Mouse (Mus musculus): ENCODE measurements at regions not wholly inside any gene's neighbourhood (a gene's known extent, or its start where the extent isn't known, plus 50 kb on each side); places are given as distances from the start of the nearest gene placed in this dataset.

DNA sequence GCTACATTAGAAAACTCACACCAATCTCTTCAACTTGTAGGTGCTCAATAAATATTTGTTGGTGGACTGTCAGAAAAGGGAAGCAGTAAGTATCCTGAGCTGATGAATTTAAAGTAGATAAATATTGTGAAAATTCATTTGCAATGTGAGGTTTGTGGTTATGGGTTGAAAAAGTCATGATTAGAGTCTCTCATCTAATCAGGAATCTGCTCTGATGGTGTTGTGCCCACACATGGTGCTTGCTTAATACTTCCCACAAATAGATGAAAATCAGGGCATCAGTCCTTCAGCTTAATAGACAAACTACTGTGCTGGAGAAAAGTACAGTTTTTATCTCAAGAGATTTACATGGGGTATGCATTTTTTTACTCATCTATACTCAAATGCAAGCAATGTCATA, 59.9 kb downstream of the S1pr1 start:
- no peak for DNase-seq

DNA sequence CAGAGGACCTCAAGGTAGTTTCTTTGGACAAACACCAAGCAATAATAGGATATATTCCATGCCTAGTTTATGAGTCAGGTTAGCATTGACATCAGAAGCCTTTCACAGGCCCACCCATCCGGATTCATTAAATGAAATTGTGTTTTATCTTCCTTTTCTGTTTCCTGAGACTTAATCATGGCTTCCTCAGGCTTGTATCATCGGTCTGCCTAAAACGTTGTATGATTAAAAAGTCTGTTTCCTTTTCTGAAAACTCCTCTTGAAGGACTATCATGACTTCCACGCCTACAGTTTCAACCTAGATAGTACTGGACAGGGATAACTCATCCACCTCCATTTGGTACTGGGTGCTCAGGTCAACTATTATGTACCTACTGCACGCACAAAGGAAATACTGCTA, 62.6 kb downstream of the S1pr1 start:
- no peak for DNase-seq

DNA sequence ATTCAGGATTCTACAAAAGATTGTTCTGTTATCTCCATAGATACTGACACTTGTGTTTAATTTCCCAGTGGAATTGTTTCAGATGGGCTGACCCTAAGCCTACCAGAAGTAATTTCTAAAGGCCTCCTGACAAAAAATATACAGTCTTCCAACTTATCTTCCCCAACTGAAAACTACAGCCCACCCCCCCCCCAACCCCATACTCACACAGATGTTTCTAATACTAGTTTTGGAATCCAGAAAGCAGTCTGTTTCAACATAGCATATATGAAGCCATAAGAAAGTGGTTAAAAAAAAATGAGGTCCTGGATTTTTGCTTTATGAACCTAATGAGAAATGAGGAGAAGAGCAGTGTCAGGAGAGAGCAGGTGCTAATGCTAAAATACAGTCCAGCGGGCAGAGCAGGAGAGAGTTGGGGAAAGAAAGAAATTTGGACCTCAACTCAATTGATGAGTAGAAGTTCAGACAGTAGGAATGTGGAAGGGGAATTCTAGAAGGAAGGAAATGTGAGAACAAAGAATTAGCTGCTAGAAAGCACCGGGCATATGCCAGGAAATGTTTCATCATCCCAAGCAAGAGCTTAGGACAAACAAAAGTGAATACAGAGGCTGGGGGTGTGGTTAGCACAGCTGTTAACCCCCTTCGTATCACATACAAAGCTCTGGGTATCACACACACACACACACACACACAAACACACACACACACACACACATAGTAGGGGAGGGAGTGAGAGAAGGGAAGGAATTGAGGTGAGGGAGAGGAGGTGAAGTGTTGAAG, 65.3 kb downstream of the S1pr1 start:
- no peak for DNase-seq

DNA sequence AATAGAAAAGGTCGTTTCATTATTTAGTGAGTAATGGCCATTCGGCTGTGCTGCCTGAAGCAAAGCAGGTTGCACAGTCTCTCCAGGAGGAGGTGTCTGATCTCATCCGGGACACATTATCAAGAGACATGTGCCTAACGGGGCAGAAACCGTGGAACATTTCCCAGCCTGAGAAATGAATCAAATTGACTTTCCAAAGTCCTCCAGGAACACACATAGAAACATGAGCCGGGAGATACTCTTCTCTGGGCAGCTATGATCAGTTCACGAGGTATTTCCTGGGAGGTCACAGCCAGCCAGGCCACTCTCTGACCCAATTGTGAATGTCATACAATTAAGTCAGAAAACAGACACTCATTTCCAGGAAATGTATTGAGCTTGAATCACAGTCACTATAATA, 67.9 kb downstream of the S1pr1 start:
- no peak for DNase-seq

DNA sequence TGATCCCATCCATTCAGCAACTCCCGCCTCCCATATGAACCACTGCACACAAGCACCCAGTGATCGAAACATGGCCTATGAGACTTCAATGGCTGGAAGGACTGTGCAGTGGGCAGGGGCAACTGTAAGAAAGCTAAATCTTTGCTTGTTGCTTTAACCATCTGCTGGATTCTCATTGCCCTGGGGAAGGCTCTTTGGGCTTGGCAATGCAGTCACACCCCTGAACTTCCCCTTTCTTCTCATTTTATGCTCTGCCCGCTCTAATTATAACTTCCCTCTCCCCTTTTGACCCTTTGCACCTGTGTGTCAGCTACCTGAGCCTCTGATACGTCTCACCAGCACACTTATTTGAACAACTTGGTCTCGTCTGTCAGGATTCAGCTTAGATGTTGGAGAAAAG, 70.6 kb downstream of the S1pr1 start:
- no peak for DNase-seq

DNA sequence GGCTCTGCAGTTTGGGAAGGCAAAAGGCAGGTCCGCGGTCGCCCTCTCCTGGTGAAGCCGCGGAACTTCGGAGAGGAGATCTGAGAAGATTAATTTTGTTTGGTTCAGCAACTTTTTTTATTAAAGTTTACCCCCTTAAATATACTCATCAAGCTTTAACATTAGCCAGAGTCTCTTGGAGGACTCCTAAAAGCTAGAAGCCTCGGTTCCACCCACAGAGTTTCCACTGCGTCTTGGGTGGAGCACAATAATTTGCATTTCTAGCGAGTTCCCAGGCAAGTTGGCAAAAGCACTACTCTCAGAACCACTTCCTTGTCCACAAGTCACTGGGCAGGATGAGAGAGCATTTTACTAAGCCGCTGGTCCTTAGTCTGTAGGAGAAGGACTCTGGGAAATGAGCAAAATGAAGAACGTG, 72.0 kb downstream of the S1pr1 start:
- DNase-seq, result peak; percentile 82

DNA sequence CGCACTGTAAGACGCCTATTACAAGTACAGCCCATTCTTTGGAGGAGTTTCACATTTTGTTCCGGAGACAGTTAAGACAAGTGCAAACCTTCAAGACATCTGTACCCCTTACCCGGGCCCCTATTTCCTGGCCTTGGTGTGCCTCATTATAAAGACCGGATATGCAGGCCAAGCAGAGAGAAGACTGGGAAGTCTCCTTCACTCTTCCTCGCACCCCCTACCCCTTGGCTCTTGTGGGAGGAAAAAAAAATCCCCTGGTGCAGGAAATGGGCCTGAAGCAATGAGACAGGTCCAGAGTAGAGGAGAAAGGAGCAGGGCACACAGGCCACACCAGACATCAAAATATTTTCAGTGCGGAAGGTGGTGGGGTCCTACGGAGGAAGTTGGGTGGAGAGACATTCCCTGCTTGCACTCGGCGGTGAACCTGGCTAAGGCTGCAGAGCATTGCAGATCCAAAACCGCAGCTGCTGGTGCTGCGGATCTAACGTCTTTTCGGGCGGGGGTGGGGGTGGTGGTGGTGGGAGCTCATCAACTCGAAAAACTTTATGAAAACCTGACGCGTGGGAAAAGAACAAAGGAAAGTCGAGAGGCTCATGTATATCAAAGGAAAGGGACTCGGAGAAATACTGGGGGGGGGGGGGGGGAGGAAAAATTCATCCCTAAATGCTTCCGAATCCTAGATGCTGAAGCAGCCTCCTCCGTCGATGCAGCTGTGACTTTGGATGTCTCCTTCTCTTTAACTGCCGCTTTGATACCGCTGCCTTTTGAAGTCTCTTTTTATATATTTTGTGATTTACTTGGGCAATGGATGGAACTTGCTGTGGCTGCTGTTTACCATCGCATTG, 72.6 kb downstream of the S1pr1 start:
- no peak for DNase-seq

DNA sequence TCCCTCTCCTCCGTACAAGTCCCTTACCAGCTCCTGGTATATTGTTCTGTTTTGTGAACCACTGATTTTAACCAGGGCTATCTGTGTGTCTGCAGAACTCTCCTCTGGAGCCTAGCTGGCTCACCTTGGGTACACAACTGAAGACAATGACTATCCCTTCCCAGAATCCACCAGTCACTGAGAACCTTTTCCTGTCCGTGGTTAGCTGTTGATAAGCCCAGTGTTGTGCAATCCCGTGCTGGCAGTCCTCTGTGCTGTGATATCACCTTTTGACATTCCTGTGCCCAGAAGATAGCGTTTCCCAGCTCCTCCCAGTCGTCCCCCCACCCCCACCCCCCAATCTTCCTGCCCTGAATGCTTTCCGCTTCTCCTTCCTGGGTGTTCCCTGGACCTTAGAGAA, 73.5 kb downstream of the S1pr1 start:
- no peak for DNase-seq

DNA sequence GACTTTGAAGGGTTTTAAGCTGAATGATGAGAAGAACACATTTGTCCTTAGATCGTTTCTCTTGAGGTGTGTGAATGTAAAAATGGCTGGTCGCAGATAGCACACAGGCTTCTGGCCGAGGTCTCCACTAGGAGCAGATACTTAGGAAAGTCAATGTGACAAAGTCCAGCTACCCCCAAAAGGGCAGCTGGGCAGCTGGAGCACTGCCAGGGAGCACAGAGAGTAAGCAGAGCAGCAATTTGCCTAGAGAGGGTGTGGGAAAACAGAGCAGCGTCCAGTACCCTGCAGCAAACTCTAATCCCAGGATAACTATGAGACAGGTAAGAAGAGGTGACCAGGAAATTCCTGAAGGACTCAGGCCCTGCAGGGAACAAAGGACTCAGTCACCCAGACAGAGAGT, 79.4 kb downstream of the S1pr1 start:
- no peak for DNase-seq

DNA sequence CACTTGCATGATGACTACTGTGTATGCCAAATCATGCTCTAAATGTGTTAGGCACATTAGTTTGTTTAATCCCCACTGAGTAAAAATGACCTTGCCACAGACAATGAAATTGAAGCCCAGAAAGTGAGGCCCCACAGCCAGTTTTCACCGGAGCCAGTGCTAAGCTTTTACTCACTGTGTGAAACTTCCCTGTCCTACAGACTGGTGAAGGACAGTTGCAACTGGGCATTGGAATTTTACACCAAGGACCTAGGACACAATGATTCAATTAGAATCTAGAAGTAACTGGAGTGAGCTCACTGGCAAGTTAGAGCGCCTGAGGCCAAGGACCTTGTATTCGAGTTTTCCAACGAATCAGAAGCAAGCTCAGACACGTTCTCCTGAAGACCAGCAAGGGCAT, 79.8 kb downstream of the S1pr1 start:
- DNase-seq, result no peak

DNA sequence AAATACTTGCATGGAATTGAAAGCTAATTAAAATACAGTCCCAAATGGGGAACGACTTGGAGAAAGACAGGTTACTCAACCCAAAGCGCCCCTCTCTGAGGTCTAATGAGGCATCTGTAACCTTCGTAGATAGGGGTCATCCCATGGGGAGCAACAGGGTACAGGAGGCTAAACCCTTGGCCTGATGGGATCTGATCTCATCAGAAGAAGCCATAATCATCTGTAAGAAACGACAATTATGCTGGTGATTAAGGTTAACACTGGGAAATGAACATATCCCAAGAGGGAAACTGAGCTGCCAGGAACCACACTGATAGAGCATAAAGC, 82.5 kb downstream of the S1pr1 start:
- no peak for DNase-seq

DNA sequence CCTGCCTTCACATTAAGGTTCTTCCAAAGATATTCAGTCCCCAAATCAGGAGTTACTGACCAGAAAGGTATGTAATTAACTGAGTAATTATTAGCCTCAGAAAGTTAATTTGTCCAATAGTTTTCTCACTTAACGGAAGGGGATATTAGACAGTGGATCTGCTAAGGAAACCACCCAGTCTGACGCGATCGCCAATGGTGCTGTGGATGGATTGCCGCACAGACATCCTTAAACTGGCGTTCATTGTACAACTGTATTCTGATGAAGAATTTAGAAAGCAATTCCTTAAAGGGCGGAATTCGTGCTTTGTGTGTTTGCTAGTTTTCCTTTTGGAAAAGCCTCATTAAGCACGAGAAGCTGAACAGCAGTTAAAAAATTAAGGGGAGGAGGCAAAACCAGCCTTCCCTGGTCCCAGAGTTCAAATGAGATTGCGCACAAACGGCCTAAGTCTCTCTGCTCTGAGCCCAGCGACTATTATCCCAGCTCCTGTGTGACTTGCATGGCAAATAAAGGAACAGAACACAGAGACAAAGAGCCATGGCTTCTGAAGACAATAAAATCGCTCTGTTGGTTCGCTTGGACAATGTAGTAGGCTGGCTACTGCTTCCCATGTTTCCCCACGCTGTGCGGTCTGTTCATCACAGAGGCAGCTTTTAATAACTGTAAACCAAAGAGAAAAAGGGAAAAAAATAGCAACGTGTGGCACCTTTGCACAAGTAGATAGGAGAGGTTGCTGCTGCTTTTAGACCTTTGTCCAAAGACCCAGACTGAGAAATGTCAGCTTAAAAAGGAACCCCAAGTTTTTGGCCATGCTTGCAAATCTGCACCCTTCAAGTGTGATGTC, 83.1 kb downstream of the S1pr1 start:
- no peak for DNase-seq

DNA sequence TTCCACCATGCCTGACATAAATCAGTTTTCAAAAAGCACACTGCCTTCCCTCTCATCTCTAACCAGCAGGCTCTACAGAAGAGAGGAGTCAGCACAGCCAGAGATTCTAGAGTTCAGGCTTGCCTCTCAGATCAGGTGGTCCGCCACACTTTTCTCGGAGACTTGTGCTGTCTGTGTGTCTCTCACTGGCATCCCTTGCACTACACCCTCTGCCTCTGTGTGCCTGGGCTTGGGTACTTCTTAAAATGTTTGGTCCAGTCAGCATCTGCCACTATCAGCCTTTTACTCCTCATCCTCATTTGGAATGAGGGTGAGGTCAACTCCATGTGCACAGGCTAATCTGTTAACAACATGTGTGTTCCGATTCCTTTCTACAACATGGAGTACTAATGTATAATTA, 92.0 kb downstream of the S1pr1 start:
- DNase-seq, result no peak

DNA sequence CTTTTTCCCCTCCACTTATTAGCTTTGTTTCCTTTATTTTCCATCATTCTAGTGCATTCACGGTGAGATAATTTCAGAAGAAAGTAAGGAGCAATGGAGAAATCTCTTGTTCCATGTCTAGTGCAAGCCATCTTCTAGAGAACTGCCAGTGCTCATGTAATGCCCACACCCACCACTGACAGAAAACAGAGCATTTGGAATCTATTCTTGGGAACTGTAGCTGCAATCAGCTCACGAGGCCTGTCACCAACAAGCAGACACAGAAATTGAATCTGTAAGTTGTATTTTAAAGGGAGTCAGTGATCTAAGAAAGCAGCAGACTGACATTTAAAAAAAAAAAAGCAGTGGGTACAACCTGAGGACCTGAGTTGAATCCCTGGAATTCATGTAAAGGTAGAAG, 92.6 kb downstream of the S1pr1 start:
- DNase-seq, result peak; percentile 27

DNA sequence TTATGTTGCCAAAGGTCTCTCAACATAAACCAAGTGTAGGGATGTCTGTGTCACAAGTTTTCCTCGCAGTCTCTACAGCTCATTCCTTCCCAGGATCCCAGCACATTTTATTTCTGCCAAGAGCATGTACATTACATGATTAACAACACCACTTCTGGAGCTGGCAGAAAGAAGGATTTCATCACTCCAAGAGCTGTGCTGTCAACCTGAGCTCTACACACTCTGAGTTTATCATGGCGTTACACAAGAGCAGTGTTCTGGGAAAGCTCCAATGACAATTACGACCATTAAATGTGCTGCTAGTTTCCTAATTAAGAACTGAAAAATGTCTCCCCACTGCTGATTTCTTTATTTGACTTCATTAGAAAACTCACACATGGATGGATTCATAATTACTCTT, 94.9 kb downstream of the S1pr1 start:
- DNase-seq, result no peak

DNA sequence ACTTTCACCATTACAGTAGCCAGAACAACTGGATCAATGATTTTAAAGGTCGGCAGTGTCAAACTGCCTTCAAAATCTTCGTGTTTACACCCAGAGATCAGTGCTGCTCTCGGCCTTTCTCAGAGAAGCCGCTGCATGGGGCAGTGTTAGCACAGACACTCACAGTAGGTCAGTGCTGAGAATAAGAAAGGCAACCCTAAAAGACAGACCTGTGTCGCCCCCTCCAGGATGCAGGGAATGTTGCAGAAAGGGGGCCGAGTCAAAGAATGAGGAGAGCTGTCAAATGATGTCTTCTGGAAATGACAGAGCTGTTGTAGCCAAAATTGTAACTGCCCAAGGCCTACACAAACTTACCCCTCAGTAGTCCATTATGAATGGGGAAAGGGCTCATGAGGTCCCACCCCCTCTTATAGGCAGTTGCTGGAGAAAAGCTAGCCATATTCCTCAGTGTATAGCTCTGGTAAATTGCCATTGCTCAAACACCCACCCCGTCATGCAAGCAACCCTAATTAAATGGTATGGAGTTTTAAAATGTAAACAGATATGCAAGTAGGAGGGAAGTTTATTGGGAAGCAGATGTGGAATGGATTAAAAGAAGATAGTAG, 98.8 kb downstream of the S1pr1 start:
- DNase-seq, result peak; percentile 31

DNA sequence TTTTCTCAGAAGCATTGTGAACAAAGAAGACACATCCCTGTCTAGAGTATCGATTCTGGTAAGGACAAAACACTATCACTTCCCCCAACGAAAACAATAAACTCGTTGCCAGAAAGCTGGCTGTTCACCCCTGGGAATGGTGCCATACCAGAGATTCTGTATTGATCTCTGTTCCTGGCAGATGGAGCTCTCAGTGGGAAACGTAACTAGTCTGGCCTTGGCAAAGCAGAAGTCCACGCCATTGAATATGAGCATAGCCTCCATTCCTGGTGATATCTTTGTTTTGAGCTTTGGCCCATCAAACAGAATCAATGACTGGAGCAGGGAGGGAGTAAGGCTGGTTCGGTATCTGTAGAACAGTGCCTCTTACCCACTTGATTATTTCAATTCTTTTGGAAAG, 102.0 kb downstream of the S1pr1 start:
- DNase-seq, result no peak

DNA sequence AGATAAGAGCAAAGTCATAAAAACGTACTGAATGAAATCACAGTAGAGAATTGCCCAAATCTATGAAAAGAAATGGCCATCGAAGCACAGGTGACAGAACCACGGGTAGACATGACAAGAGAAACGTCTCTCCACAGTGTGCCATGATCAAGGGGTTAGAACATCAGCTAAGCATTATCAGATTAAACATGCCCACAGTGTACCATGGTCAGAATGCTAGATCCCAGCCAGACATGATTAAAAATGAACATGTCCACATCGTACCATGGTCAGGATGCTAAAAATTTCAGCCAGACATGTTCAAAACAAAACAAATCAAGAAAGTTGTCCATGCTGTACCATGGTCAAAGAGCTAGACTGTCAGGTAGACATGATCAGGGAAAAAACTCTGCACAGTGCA, 106.8 kb downstream of the S1pr1 start:
- DNase-seq, result no peak

DNA sequence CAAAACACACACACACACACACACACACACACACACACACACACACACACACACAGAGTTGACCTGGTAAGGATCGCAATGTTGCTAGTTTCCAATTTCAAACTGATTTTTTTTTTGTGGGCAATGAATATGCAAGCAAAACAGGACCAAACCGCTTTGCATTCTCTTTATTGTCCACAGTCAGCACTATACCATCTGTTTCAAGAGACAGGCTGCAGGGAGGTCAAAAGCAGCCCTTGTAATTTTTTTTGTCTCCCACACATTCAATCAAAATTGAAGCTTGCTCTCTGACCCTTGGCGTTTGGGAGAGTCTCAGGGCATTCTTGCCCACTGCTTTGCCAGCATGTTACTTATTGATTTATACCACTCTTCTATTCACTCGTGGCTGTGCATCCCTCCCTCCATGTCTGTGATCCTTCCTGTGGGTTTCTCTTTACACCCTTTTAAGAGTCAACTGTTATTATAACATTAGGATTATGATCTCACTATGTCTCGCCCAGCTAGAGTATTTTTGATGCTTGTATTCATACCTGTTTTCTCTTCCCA, 110.1 kb downstream of the S1pr1 start:
- DNase-seq, result no peak

DNA sequence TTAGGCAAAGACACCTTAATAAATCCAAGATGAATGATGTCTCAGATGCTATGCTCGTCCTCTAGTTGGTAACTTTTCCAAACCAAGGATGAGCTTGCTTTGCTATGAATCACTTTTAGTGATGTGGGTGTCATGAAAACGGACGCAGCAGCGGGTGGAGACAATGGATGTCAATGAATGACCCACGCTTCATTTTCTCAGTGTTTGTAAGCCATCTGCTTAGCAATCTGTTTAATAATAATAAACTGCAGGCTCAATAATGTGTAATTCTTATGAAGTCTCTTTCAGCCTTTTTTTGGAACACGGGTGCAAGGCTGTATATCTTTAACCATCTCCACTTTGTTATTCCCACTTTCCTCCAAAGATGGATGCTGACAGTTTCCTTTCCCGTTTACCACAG, 110.6 kb downstream of the S1pr1 start:
- DNase-seq, result no peak

DNA sequence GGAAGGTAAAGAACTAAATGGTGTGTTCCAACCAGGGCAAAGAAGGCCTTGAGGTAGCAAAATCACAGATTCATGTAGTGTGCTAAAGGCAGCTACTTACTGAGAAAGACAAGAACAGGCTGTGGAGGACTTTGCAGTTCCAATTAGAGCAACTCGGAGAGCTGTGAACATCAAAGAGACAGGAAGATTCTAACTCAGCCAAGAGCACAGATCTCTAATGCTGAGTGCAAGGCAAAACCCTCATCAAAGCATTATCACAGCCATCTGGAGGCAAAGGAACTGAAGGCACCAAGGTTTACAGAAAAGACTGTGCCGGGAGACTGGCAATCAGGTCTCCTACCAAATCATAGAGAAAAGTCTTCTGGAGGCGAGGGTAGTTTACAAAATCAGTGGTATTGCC, 111.1 kb downstream of the S1pr1 start:
- no peak for DNase-seq

DNA sequence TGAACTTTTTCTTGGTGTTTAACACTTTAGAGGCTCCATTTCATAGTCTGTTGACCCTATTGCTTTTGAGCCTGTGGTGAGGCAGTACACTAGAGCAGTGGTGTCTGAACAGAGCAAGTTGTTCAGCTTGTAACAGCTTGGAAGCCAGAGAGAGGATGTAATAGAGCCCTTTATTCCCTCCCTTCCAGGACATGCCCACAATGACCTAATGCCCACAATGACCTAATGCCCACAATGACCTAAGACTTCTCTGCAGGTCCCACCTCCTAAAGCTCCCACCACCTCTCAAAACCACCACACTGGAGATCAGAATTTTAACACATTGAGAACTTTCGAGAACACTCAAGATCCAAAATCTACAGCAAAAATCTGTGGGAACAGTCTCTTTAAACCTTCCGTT, 115.6 kb downstream of the S1pr1 start:
- DNase-seq, result no peak

DNA sequence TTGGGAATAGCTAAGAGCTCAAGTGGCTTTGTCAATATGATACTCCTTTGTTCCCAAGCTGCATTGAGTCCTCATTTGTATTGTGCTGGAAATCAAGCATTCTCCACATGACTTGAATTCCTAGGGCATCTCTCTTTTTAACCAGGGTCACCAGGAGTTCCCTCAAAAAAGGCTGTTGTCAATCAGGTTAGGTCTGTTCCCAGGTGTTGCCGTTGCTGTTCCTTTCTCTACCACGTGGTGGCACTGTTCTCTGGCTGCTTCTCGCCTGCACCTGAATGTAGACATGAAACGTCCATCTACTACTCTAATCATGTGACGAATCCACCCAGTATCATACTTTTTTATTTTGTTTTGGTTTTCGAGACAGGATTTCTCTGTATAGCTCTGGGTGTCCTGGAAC, 118.3 kb downstream of the S1pr1 start:
- no peak for DNase-seq
